Mouse (Mus musculus) heart, postnatal 0 days (tissue): Measurements from ENCODE around the gene Rora. TPM values are rescaled to one million over a fixed set of nuclear protein-coding genes. Genes with fewer than 3 reads are reported as not detected.

ENCODE experiments used
- ATAC-seq: fragments of 200-750 bp; cut with Nextera tagmentation; 2 replicates; pipeline ENCODE4 v1.8.0; 2017; ENCODE audit warnings: low read depth, moderate number of reproducible peaks, moderate library complexity; ENCODE audit not compliant: insufficient read depth
- DNase-seq: peaks from one replicate; pipeline ENCODE4 v3.0.0-alpha.2; 2016; ENCODE audit warnings: low spot score
- H3K27ac ChIP-seq: fragments of 300-500 bp; sonication (generic); 2 replicates; pipeline ENCODE4 v1.5.1; 2014; ENCODE audit warnings: low read depth, mild to moderate bottlenecking
- H3K27me3 ChIP-seq: fragments of 300-500 bp; sonication (generic); 2 replicates; pipeline ENCODE4 v1.6.1; 2014; ENCODE audit warnings: low read length, mixed read lengths; ENCODE audit not compliant: control insufficient read depth, insufficient read depth
- H3K36me3 ChIP-seq: fragments of 300-500 bp; sonication (generic); replicated peaks from 2 replicates; pipeline ENCODE4 v1.6.1; 2014; ENCODE audit warnings: low read length, mixed read lengths; ENCODE audit not compliant: control insufficient read depth, insufficient read depth
- H3K4me1 ChIP-seq: fragments of 300-500 bp; sonication (generic); 2 replicates; pipeline ENCODE4 v1.6.1; 2014; ENCODE audit warnings: antibody characterized with exemption; ENCODE audit not compliant: control insufficient read depth, insufficient read depth
- H3K4me2 ChIP-seq: fragments of 300-500 bp; sonication (generic); 2 replicates; pipeline ENCODE4 v1.6.1; 2014; ENCODE audit warnings: low read depth, mild to moderate bottlenecking, low read length, moderate library complexity
- H3K4me3 ChIP-seq: fragments of 300-500 bp; sonication (generic); 2 replicates; pipeline ENCODE4 v1.5.1; 2014; ENCODE audit warnings: low read depth, low read length
- H3K9ac ChIP-seq: fragments of 300-500 bp; sonication (generic); replicated peaks from 2 replicates; pipeline ENCODE4 v1.6.1; 2014; ENCODE audit warnings: low read depth, low read length, mixed read lengths
- H3K9me3 ChIP-seq: fragments of 300-500 bp; sonication (generic); replicated peaks from 2 replicates; pipeline ENCODE4 v1.6.1; 2016; ENCODE audit warnings: low read length; ENCODE audit not compliant: control insufficient read depth
- CTCF ChIP-seq: IDR thresholded peaks from 2 replicates; pipeline ENCODE4 v1.5.1; 2016; ENCODE audit warnings: antibody characterized with exemption, control low read depth, low read depth
- EP300 ChIP-seq: IDR thresholded peaks from 2 replicates; pipeline ENCODE4 v1.6.1; 2016; ENCODE audit warnings: antibody characterized with exemption, low read depth
- WGBS: fragments of 180-500 bp; shearing (Covaris S2); extraction: QIAGEN DNeasy Blood & Tissue Kit; methylation state at CpG from one replicate; pipeline ENCODE4 v1.1.7; 2014; 5-methylcytosine and 5-hydroxymethylcytosine counted together
- polyA plus RNA-seq: library from polyadenylated mRNA; unstranded; fragments of >200 nt; fragmentation: Nextera tagmentation; extraction: Ambion mirVana; gene quantifications from 2 replicates; pipeline ENCODE4 v1.2.1, GENCODE M21; 2015
- total RNA-seq: library from RNA; depleted of rRNA; stranded (reverse); fragments of >200 nt; gene quantifications from 2 replicates; pipeline ENCODE4 v1.2.3, GENCODE M21; 2014; ENCODE audit warnings: low replicate concordance

Gene Rora
- total and polyA plus RNA-seq, 2 experiments from 2014 or later = 7.9 to 9.8 TPM

GRCm38 (mm10) chr9:69194638-69195605 lies 541.3 kb downstream of the Rora start:
- Histone ChIP-seq H3K9ac (no peak overlapping the region), H3K4me1 (peaks cover 13% of the 10 kb centered on the region), H3K4me2 (no peak overlapping the region), H3K4me3 (no peak overlapping the region), H3K27ac (no peak overlapping the region), H3K36me3 (no peaks in the 10 kb centered on the region), H3K9me3 (no peaks in the 10 kb centered on the region), H3K27me3 (no peaks in the 10 kb centered on the region)
- ATAC-seq = no peak
- WGBS = 72% methylated on average over 13 of the region's 13 CpGs
- no peak for TF ChIP-seq EP300
- TF ChIP-seq CTCF = no peak
- no peak for DNase-seq

- Histone ChIP-seq H3K4me3 (no peak overlapping the region), H3K4me1 (no peaks in the 10 kb centered on the region), H3K9ac (no peak overlapping the region), H3K4me2 (no peak overlapping the region), H3K36me3 (no peaks in the 10 kb centered on the region), H3K9me3 (no peaks in the 10 kb centered on the region), H3K27ac (no peak overlapping the region), H3K27me3 (no peaks in the 10 kb centered on the region)
- no peak for TF ChIP-seq CTCF
- DNase-seq = no peak
- no peak for ATAC-seq
- WGBS = 51% methylated on average over 5 of the region's 5 CpGs
Observed at GRCm38 (mm10) chr9:69213796-69214195, 560.2 kb downstream of the Rora start.

GRCm38 (mm10) chr9:69224841-69225240 lies 571.3 kb downstream of the Rora start:
- no peaks in the 10 kb centered on the region for H3K36me3 ChIP-seq
- H3K4me3 ChIP-seq = no peak overlapping the region
- no peaks in the 10 kb centered on the region for H3K9me3 ChIP-seq
- no peaks in the 10 kb centered on the region for H3K27me3 ChIP-seq
- H3K4me1 ChIP-seq = peaks cover 4% of the 10 kb centered on the region; the same call in 1 of the 2 replicates
- H3K9ac ChIP-seq = no peak overlapping the region
- 74% methylated on average over 3 of the region's 3 CpGs for WGBS
- no peak for TF ChIP-seq CTCF
- no peak for TF ChIP-seq EP300
- H3K4me2 ChIP-seq = no peak overlapping the region
- DNase-seq (no peak), ATAC-seq (no peak)
- H3K27ac ChIP-seq = no peak overlapping the region

- Histone ChIP-seq H3K9ac (no peak overlapping the region), H3K27me3 (no peaks in the 10 kb centered on the region), H3K36me3 (no peaks in the 10 kb centered on the region), H3K27ac (no peak overlapping the region), H3K4me3 (no peak overlapping the region), H3K4me2 (no peak overlapping the region), H3K9me3 (no peaks in the 10 kb centered on the region), H3K4me1 (peaks cover 4% of the 10 kb centered on the region; the same call in 1 of the 2 replicates)
- ATAC-seq = no peak; the same call in 1 of the 2 replicates
- DNase-seq = no peak
- WGBS = 42% methylated on average over 3 of the region's 3 CpGs
- TF ChIP-seq EP300 (no peak), CTCF (no peak)
Observed at GRCm38 (mm10) chr9:69226424-69226823, 572.8 kb downstream of the Rora start.

GRCm38 (mm10) chr9:69227806-69228205 lies 574.2 kb downstream of the Rora start:
- no peak for ATAC-seq
- 68% methylated on average over 6 of the region's 6 CpGs for WGBS
- H3K4me1 ChIP-seq = peaks cover 4% of the 10 kb centered on the region; the same call in 1 of the 2 replicates

More at GRCm38 (mm10) chr9:69227806-69228205, 574.2 kb downstream of the Rora start:
- Histone ChIP-seq H3K36me3 (no peaks in the 10 kb centered on the region), H3K9me3 (no peaks in the 10 kb centered on the region; the same call in 1 of the 2 replicates), H3K4me3 (no peak overlapping the region), H3K9ac (no peak overlapping the region), H3K27ac (no peak overlapping the region), H3K27me3 (no peaks in the 10 kb centered on the region), H3K4me2 (no peak overlapping the region)
- DNase-seq = no peak
- TF ChIP-seq CTCF (no peak), EP300 (no peak)
